Mouse (Mus musculus) small intestine, adult 2 months (tissue): ENCODE data around the gene Rnpepl1. TPM values are rescaled to one million over a fixed set of nuclear protein-coding genes. Genes with fewer than 3 reads are reported as not detected.
"Not testable (repeated sequence)": the region's sequence is repeated elsewhere in the genome, so short reads cannot be mapped to it uniquely, and the experiment has no call there.

Experiments used
- H3K27ac ChIP-seq: fragments of 200-500 bp; 2 replicates; pipeline ENCODE4 v1.5.1; 2012; ENCODE audit warnings: low read depth, low read length, control low read depth, inconsistent platforms; ENCODE audit not compliant: insufficient read depth
- H3K27me3 ChIP-seq: fragments of 200-500 bp; 2 replicates; pipeline ENCODE4 v1.6.1; 2012; ENCODE audit warnings: mild to moderate bottlenecking, moderate library complexity, low read length, inconsistent platforms; ENCODE audit not compliant: control insufficient read depth, insufficient read depth
- H3K36me3 ChIP-seq: fragments of 200-500 bp; 2 replicates; pipeline ENCODE4 v1.6.1; 2012; ENCODE audit warnings: mild to moderate bottlenecking, low read length, control low read depth, inconsistent platforms; ENCODE audit not compliant: control insufficient read depth, insufficient read depth
- H3K4me1 ChIP-seq: fragments of 200-500 bp; 2 replicates; pipeline ENCODE4 v1.6.1; 2012; ENCODE audit warnings: low read length, inconsistent platforms, mixed read lengths; ENCODE audit not compliant: control insufficient read depth, insufficient read depth, insufficient read length
- H3K4me3 ChIP-seq: fragments of 200-500 bp; 2 replicates; pipeline ENCODE4 v1.5.1; 2012; ENCODE audit warnings: low read depth, mild to moderate bottlenecking, control low read depth, inconsistent platforms, low read length, moderate library complexity
- CTCF ChIP-seq: fragments of 200-500 bp; IDR thresholded peaks from 2 replicates; pipeline ENCODE4 v1.5.1; 2012; ENCODE audit warnings: low read depth, mild to moderate bottlenecking, control low read depth, inconsistent platforms, low read length, moderate library complexity, mixed read lengths; ENCODE audit not compliant: insufficient replicate concordance, insufficient read length; ENCODE audit errors: extremely low read depth
- POLR2A ChIP-seq: fragments of 200-500 bp; IDR thresholded peaks from 2 replicates; pipeline ENCODE4 v1.6.1; 2012; ENCODE audit warnings: low read depth, mild to moderate bottlenecking, control low read depth, inconsistent platforms, low read length, moderate library complexity
- whole genome bisulfite sequencing: fragments of 180-500 bp; shearing (Covaris S2); methylation state at CpG from one replicate; pipeline ENCODE4 v1.1.7; 2018; 5-methylcytosine and 5-hydroxymethylcytosine counted together
- polyA plus RNA-seq: library from polyadenylated mRNA; depleted of rRNA; stranded (reverse); fragments of >200 nt; gene quantifications from 2 replicates; pipeline ENCODE4 v1.2.3, GENCODE M21; 2012

Gene Rnpepl1
- polyA plus RNA-seq, 1 experiment, result 410 TPM

GRCm38 (mm10) chr1:92939746-92940145 lies 29.2 kb downstream of the Rnpepl1 start:
- Histone ChIP-seq H3K36me3 (peaks cover 40% of the 10 kb centered on the region), H3K27ac (no peak overlapping the region), H3K4me3 (no peak overlapping the region), H3K27me3 (no peaks in the 10 kb centered on the region), H3K4me1 (peaks cover 20% of the 10 kb centered on the region)
- no peak for TF ChIP-seq CTCF
- TF ChIP-seq POLR2A, result no peak
- WGBS, result 96% methylated on average over 4 of the region's 4 CpGs

GRCm38 (mm10) chr1:92943219-92943989 lies 32.8 kb downstream of the Rnpepl1 start:
- H3K36me3 ChIP-seq, result peaks cover 58% of the 10 kb centered on the region

GRCm38 (mm10) chr1:92947966-92948365 lies 37.4 kb downstream of the Rnpepl1 start:
- Histone ChIP-seq H3K27me3 (no peaks in the 10 kb centered on the region), H3K27ac (no peak overlapping the region), H3K36me3 (peaks cover 30% of the 10 kb centered on the region), H3K4me3 (no peak overlapping the region), H3K4me1 (peaks cover 14% of the 10 kb centered on the region; the same call in 1 of the 2 replicates)
- WGBS, result 96% methylated on average over 3 of the region's 3 CpGs
- no peak for TF ChIP-seq CTCF
- no peak for TF ChIP-seq POLR2A

More at GRCm38 (mm10) chr1:92943219-92943989, 32.8 kb downstream of the Rnpepl1 start:
- WGBS, result 90% methylated on average over 19 of the region's 19 CpGs
- peaks cover 7% of the 10 kb centered on the region; the same call in 1 of the 2 replicates for H3K4me1 ChIP-seq
- TF ChIP-seq CTCF (no peak), POLR2A (no peak)
- no peak overlapping the region for H3K4me3 ChIP-seq
- no peaks in the 10 kb centered on the region for H3K27me3 ChIP-seq
- H3K27ac ChIP-seq, result no peak overlapping the region

GRCm38 (mm10) chr1:92949426-92949825 lies 38.8 kb downstream of the Rnpepl1 start:
- Histone ChIP-seq H3K36me3 (peaks cover 23% of the 10 kb centered on the region), H3K4me1 (peaks cover 14% of the 10 kb centered on the region; the same call in 1 of the 2 replicates), H3K4me3 (peak overlapping the region; percentile 68), H3K27ac (peak overlapping the region; percentile 65), H3K27me3 (no peaks in the 10 kb centered on the region)
- TF ChIP-seq POLR2A, result no peak; the same call in 1 of the 2 replicates
- TF ChIP-seq CTCF, result peak; percentile 60; the same call in 1 of the 2 replicates
- WGBS, result 34% methylated on average over 6 of the region's 6 CpGs

- no peaks in the 10 kb centered on the region for H3K27me3 ChIP-seq
- H3K4me3 ChIP-seq, result peak within 1 kb of the TSS; percentile 68
- TF ChIP-seq POLR2A (peak; percentile 39; the same call in 1 of the 2 replicates), CTCF (no peak)
- H3K4me1 ChIP-seq, result peaks cover 14% of the 10 kb centered on the region; the same call in 1 of the 2 replicates
- peaks cover 12% of the 10 kb centered on the region; the same call in 1 of the 2 replicates for H3K36me3 ChIP-seq
- 26% methylated on average over 5 of the region's 5 CpGs for WGBS
- peak within 1 kb of the TSS; percentile 78 for H3K27ac ChIP-seq
Observed at GRCm38 (mm10) chr1:92950607-92951006, 40.0 kb downstream of the Rnpepl1 start, which contains the start of gene Gpr35. Gene Gpr35, plus strand, starts transcription at chr1:92950865.

GRCm38 (mm10) chr1:92953641-92954040 lies 43.1 kb downstream of the Rnpepl1 start:
- Histone ChIP-seq H3K27me3 (no peaks in the 10 kb centered on the region), H3K4me3 (no peak overlapping the region), H3K36me3 (peaks cover 3% of the 10 kb centered on the region), H3K4me1 (peaks cover 7% of the 10 kb centered on the region; the same call in 1 of the 2 replicates), H3K27ac (no peak overlapping the region)
- 59% methylated on average over 2 of the region's 2 CpGs for WGBS
- TF ChIP-seq POLR2A, result no peak
- no peak for TF ChIP-seq CTCF

- H3K36me3 ChIP-seq, H3K27me3 ChIP-seq, H3K4me3 ChIP-seq, H3K4me1 ChIP-seq, H3K27ac ChIP-seq: not testable (repeated sequence)
- WGBS, result 4% methylated on average over 11 of the region's 11 CpGs
- TF ChIP-seq CTCF, result peak; percentile 37; the same call in 1 of the 2 replicates
Observed at GRCm38 (mm10) chr1:92956571-92957335, 46.2 kb downstream of the Rnpepl1 start.
